In the genomic region with DNA sequence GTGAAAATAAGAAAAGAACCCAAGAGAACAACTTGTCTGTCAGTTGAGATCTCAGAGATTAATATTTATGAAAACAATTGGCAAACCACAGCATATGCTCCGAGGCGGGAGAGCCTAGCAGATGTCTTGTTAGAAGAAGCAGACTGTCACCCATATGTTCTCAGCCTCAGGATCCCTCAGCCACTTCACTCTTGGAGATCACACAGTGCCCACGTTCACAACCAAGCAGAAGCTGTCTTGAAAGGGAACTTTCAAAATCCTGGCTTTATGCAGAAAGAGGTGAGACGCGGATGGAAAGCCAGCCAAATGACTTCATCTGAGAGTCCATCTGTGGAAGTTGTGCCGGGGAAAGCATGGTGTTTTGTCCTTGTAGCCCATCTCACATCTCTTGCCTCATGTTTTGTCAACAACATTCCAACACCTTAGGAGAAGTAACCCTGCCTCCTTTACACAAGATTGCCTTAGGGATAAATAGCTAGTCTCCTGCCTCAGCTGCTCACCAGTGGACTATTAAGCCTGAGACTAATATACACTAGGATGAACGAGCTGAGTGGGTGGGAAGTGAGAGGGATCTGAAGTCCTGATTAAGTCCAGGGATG, we compare ENCODE assay signal across 10 mouse cellular contexts.
DNase-seq lines count a peak whose midpoint lies in the region; ATAC-seq and TF ChIP-seq lines count a peak whose summit lies in the region.
"Had no signal": no experiment of that assay in that cellular context is flagged by ENCODE, and none has a peak within 500 bp of the region (broad histone marks: within the 10 kb centered on the region; RNA-seq: fewer than 3 reads in every experiment).

No protein-coding gene starts in this region.

- H3K27ac ChIP-seq in midbrain, postnatal 0 days (ENCODE audit: low read depth, low read length) = no peak overlapping the region
- H3K27ac ChIP-seq in midbrain, embryonic 15.5 days = no peak overlapping the region
- H3K27ac ChIP-seq in forebrain, embryonic 15.5 days (replicated peaks) = peak overlapping the region; percentile 60
- H3K27ac ChIP-seq: embryonic facial prominence, embryonic 13.5 days; macrophage; neural tube, embryonic 13.5 days had no signal

- H3K27me3 ChIP-seq in midbrain, postnatal 0 days (ENCODE audit: insufficient read depth, low read length) = no peaks in the 10 kb centered on the region
- no peaks in the 10 kb centered on the region for H3K27me3 ChIP-seq in midbrain, embryonic 15.5 days (replicated peaks)
- H3K27me3 ChIP-seq in forebrain, embryonic 15.5 days = no peaks in the 10 kb centered on the region
- H3K27me3 ChIP-seq: neural tube, embryonic 13.5 days had no signal

- WGBS in midbrain, postnatal 0 days = 72% methylated on average over 7 of the region's 7 CpGs
- 72% methylated on average over 7 of the region's 7 CpGs for WGBS in midbrain, embryonic 15.5 days
- 66% methylated on average over 7 of the region's 7 CpGs for WGBS in forebrain, embryonic 15.5 days

- peak; percentile 51 for DNase-seq in midbrain, postnatal 0 days (ENCODE audit: low spot score)
- peak; percentile 71 to 86 for DNase-seq in left cerebral cortex, adult 18-20 months (ENCODE audit: low spot score in 2 of 2)
- DNase-seq in gastrocnemius, adult 18-20 months (ENCODE audit: low spot score) = no peak
- DNase-seq in urinary bladder, postnatal 4 days (ENCODE audit: low spot score in 2 of 2) = no peak
- DNase-seq in lung, adult 18-20 months = no peak

- TF ChIP-seq CTCF in midbrain, postnatal 0 days (IDR thresholded peaks at IDR 0.05) = no peak

- H3K9me3 ChIP-seq in midbrain, postnatal 0 days (ENCODE audit: low read length) = no peaks in the 10 kb centered on the region
- H3K9me3 ChIP-seq in midbrain, embryonic 15.5 days = no peaks in the 10 kb centered on the region
- no peaks in the 10 kb centered on the region for H3K9me3 ChIP-seq in forebrain, embryonic 15.5 days
- H3K9me3 ChIP-seq: embryonic facial prominence, embryonic 13.5 days; neural tube, embryonic 13.5 days had no signal

- H3K36me3 ChIP-seq in midbrain, postnatal 0 days (ENCODE audit: insufficient read depth, low read length) = no peaks in the 10 kb centered on the region
- no peaks in the 10 kb centered on the region for H3K36me3 ChIP-seq in midbrain, embryonic 15.5 days (replicated peaks)
- no peaks in the 10 kb centered on the region for H3K36me3 ChIP-seq in forebrain, embryonic 15.5 days
- H3K36me3 ChIP-seq: embryonic facial prominence, embryonic 13.5 days; neural tube, embryonic 13.5 days had no signal

- no peak overlapping the region for H3K4me3 ChIP-seq in midbrain, postnatal 0 days (ENCODE audit: low read depth, low read length)
- H3K4me3 ChIP-seq in midbrain, embryonic 15.5 days = no peak overlapping the region
- no peak overlapping the region for H3K4me3 ChIP-seq in forebrain, embryonic 15.5 days
- H3K4me3 ChIP-seq: embryonic facial prominence, embryonic 13.5 days; neural tube, embryonic 13.5 days had no signal

- H3K4me2 ChIP-seq in midbrain, postnatal 0 days (ENCODE audit: low read depth, low read length, poor library complexity, severe bottlenecking) = no peak overlapping the region
- no peak overlapping the region for H3K4me2 ChIP-seq in midbrain, embryonic 15.5 days
- no peak overlapping the region for H3K4me2 ChIP-seq in forebrain, embryonic 15.5 days (replicated peaks)
- H3K4me2 ChIP-seq: embryonic facial prominence, embryonic 13.5 days; neural tube, embryonic 13.5 days had no signal

- ATAC-seq in midbrain, postnatal 0 days (ENCODE audit: low FRiP score) = no peak
- no peak for ATAC-seq in midbrain, embryonic 15.5 days (replicated peaks)
- ATAC-seq in forebrain, embryonic 15.5 days (replicated peaks) = peak; percentile 94

- no peak overlapping the region for H3K9ac ChIP-seq in midbrain, postnatal 0 days (replicated peaks; ENCODE audit: low read length, poor library complexity, severe bottlenecking)
- no peak overlapping the region for H3K9ac ChIP-seq in midbrain, embryonic 15.5 days
- H3K9ac ChIP-seq in forebrain, embryonic 15.5 days (replicated peaks) = no peak overlapping the region
- H3K9ac ChIP-seq: embryonic facial prominence, embryonic 13.5 days; neural tube, embryonic 13.5 days had no signal

- no peaks in the 10 kb centered on the region for H3K4me1 ChIP-seq in midbrain, postnatal 0 days (ENCODE audit: insufficient read depth, low read length)
- peaks cover 4% of the 10 kb centered on the region; the same call in 1 of the 2 replicates for H3K4me1 ChIP-seq in midbrain, embryonic 15.5 days
- H3K4me1 ChIP-seq in forebrain, embryonic 15.5 days = peaks cover 11% of the 10 kb centered on the region; the same call in 1 of the 2 replicates
- H3K4me1 ChIP-seq: neural tube, embryonic 13.5 days had no signal

Comparison
In these comparisons a context has a peak if more than half of its experiments do, and no peak if none do; other contexts are left out.
1. DNase-seq: peak in midbrain, postnatal 0 days (single experiment) and left cerebral cortex, adult 18-20 months (2 of 2); none in gastrocnemius, adult 18-20 months (single experiment), urinary bladder, postnatal 4 days (0 of 2) and lung, adult 18-20 months (0 of 2).